Mouse (Mus musculus) olfactory bulb, adult 2 months (tissue): ENCODE results near the gene Crx. TPM values are rescaled to one million over a fixed set of nuclear protein-coding genes. Genes with fewer than 3 reads are reported as not detected.
"Not testable (repeated sequence)": the region's sequence is repeated elsewhere in the genome, so short reads cannot be mapped to it uniquely, and the experiment has no call there.

ENCODE experiments used
- H3K27ac ChIP-seq: fragments of 200-500 bp; 2 replicates; pipeline ENCODE4 v1.5.1; 2012; ENCODE audit warnings: low read depth, low read length; ENCODE audit not compliant: insufficient read depth
- H3K4me1 ChIP-seq: fragments of 200-500 bp; 2 replicates; pipeline ENCODE4 v1.6.1; 2012; ENCODE audit warnings: low read length; ENCODE audit not compliant: control insufficient read depth, insufficient read depth
- H3K4me3 ChIP-seq: fragments of 200-500 bp; 2 replicates; pipeline ENCODE4 v1.5.1; 2012; ENCODE audit warnings: mild to moderate bottlenecking, low read depth, low read length, moderate library complexity; ENCODE audit not compliant: insufficient read depth
- CTCF ChIP-seq: fragments of 200-500 bp; IDR thresholded peaks from 2 replicates; pipeline ENCODE4 v1.5.1; 2012; ENCODE audit warnings: low read depth, mild to moderate bottlenecking, low read length, moderate library complexity; ENCODE audit not compliant: insufficient read depth
- POLR2A ChIP-seq: fragments of 200-500 bp; IDR thresholded peaks from 2 replicates; pipeline ENCODE4 v1.6.1; 2012; ENCODE audit warnings: mild to moderate bottlenecking, low read depth, low read length, moderate library complexity; ENCODE audit not compliant: insufficient read depth
- WGBS: fragments of 180-500 bp; shearing (Covaris S2); methylation state at CpG from one replicate; pipeline ENCODE4 v1.1.7; 2018; 5-methylcytosine and 5-hydroxymethylcytosine counted together
- polyA plus RNA-seq: library from polyadenylated mRNA; stranded (reverse); fragments of >200 nt; gene quantifications from 2 replicates; pipeline ENCODE4 v1.2.4, GENCODE M21; 2012; ENCODE audit warnings: low replicate concordance; ENCODE audit not compliant: missing spikeins, insufficient read depth, insufficient read length

Crx gene
- polyA plus RNA-seq: not detected in 2 replicates

DNA sequence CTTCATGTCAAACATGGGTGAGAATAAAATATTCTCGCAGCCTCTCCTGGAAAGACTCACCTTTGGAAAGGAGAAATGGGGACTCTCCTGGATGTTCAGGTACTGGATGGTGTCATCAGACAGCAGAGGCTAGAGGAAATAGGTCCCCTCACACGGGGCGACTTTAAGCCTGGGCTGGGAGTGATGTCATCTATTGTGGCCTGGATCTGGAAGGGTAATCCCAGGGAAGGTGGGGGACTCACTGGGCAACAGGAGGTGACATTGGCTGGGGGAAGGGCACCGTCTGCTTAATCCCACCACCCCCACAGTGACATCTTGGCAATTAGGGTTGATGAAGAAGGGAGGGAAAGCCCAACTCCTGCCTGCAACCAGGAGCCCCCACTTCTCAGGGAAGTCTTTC, at the start of gene Crx:
TSS of gene Crx (minus strand) at position 213 of the 400 bp plus-strand sequence.
- no peak within 1 kb of the TSS for H3K27ac ChIP-seq
- 35% methylated on average over 4 of the region's 4 CpGs for WGBS
- TF ChIP-seq CTCF: no peak
- TF ChIP-seq POLR2A: no peak
- H3K4me1 ChIP-seq: no peaks in the 10 kb centered on the region
- H3K4me3 ChIP-seq: no peak within 1 kb of the TSS

DNA sequence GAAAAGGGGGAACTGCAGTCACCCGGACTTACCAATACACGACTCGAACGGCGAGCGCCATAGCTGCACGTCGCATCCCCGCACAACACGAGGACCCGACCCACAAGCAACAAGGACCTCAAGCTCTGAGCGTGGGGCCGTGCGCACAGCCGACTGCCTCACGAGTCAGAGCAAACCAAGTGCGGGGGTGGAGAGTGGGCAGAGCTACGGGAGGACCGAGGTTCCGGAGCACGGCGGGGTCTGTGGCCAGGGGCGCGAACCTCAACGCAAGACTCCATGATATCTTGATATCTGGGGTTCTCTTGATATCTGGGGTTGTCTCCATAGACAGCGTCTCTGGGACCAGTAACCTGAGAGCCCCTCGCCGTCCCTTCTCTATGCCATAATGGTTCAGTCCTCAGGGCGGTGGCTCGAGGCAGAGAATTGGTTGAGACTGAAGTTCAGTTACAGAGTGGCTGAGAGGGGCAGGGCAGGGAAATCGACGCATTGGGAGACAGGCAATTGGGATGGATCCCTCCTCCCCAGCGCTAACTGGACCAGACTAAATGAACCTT, 42.5 kb upstream of the Crx start, which contains the start of gene Selenow:
TSS of gene Selenow (minus strand) at position 183 of the 554 bp plus-strand sequence.
- Histone ChIP-seq H3K4me3 (peak within 1 kb of the TSS; percentile 75), H3K4me1 (peaks cover 15% of the 10 kb centered on the region), H3K27ac (peak within 1 kb of the TSS; percentile 94)
- TF ChIP-seq CTCF (no peak), POLR2A (peak; percentile 90)
- under 1% methylated on average over 33 of the region's 33 CpGs for WGBS

DNA sequence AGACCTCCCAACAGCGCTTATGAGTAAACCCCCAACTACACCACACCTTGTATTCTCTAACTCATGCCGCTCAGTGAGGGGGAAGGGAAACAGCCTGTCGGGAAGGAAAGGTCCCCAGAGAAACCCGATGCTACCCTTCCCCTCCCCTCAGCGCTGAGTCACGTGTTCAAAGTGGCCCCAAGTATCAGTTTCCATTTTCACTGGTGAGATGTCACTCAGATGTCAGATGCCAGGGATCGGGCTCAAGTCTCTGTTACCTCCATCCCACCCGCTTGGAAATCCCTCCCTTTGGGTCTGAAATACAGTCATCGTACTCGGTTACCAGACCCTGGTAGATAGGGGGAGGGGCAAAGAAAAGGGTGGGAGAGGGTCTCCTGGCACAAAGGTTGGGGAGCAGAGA, 42.0 kb upstream of the Crx start:
- H3K4me1 ChIP-seq: peaks cover 15% of the 10 kb centered on the region
- WGBS: under 1% methylated on average over 10 of the region's 10 CpGs
- peak overlapping the region; percentile 75 for H3K4me3 ChIP-seq
- H3K27ac ChIP-seq: peak overlapping the region; percentile 94
- TF ChIP-seq POLR2A (no peak), CTCF (no peak)

DNA sequence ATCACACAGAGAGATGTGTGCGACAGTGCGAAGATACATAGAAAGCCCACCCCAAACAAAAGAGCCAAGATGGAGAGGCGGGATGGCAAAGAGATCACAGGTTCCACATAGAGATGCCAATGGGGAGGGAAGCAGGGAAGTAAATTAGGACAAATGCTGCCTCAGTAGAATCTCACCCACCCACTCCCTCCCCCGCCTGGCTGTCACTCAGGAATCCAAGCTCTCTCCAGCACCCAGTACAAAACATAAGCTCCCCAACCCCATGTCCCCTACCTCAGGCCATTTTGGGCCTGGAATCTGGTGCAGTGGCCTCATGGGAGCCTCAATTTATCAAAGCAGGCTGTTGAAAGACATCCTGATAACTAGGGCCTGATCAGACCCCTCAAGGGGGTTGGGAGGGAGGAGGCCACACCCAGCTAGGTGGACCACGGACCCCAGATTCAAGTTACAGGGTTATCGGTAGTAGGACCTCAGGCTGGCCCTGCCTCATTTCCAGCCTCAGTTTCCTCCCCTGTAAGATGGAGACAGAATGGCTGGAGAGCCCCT, 41.0 kb upstream of the Crx start:
- TF ChIP-seq POLR2A (no peak; the same call in 1 of the 2 replicates), CTCF (no peak)
- H3K27ac ChIP-seq: no peak overlapping the region
- WGBS: 67% methylated on average over 6 of the region's 6 CpGs

DNA sequence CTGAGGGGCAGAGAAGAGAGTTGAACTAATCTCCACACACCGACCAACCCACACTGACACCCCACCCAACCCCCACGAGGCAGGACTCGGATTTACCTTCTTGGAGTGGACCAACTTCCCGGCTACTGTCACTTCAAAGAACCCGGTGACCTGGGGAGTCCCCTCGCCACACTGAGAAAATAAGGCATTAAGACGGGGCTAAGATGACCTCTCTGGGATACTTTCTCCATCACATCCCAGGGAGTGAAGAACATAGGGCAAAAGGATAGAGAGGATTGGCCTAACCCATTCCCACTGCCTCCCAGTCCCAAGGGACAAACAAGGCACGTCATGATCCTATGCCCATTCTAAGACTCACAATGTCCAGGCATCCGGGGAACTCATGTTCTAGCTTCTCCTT, 40.2 kb upstream of the Crx start:
- Histone ChIP-seq H3K4me1 (peaks cover 15% of the 10 kb centered on the region), H3K27ac (no peak overlapping the region), H3K4me3 (no peak overlapping the region)
- no peak for TF ChIP-seq POLR2A
- TF ChIP-seq CTCF: no peak
- 94% methylated on average over 9 of the region's 9 CpGs for WGBS

More for the DNA sequence above, 41.0 kb upstream of the Crx start:
- peaks cover 15% of the 10 kb centered on the region for H3K4me1 ChIP-seq
- H3K4me3 ChIP-seq: peak overlapping the region; percentile 75

DNA sequence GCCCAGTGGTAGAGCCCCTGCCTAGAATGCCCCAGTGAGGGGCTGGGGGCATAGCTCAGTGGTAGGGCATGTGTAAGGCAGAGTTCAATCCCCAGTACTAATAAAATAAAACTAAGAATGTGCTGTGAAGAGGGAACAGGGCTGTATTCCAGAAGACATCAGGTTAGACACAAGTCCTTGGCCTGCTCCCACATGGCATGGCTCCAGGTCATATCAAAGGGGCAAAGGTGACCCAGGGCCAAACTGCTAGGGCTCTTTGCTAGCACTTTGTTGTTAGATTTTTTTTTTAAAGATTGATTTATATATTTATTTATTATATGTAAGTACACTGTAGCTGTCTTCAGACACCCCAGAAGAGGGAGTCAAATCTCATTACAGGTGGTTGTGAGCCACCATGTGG, 38.6 kb upstream of the Crx start:
- Histone ChIP-seq H3K27ac (no peak overlapping the region), H3K4me1 (peaks cover 15% of the 10 kb centered on the region), H3K4me3 (no peak overlapping the region)
- TF ChIP-seq CTCF (no peak), POLR2A (no peak)

DNA sequence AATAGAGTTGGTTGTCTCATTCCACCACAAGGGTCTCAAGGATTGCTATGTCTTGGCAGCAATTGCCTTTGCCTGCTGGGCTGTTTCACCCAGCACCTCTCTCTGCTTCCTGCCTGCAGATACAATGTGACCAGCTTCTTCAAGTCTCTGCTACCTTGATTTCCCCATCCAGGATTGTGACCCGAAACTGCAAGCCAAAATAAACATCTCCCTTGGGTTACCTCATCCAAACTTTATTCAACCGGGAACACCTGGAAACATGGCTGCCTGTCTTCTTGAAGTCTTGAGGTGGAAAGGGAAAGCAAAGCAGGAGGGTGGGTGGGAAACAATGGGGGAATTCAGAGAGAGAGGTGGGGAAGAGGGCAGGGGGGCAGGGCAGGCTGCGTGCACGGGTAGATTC, 37.2 kb upstream of the Crx start:
- WGBS: 72% methylated on average over 4 of the region's 4 CpGs
- Histone ChIP-seq H3K4me1 (peaks cover 15% of the 10 kb centered on the region), H3K4me3 (no peak overlapping the region), H3K27ac (no peak overlapping the region)
- TF ChIP-seq CTCF (no peak), POLR2A (no peak)

DNA sequence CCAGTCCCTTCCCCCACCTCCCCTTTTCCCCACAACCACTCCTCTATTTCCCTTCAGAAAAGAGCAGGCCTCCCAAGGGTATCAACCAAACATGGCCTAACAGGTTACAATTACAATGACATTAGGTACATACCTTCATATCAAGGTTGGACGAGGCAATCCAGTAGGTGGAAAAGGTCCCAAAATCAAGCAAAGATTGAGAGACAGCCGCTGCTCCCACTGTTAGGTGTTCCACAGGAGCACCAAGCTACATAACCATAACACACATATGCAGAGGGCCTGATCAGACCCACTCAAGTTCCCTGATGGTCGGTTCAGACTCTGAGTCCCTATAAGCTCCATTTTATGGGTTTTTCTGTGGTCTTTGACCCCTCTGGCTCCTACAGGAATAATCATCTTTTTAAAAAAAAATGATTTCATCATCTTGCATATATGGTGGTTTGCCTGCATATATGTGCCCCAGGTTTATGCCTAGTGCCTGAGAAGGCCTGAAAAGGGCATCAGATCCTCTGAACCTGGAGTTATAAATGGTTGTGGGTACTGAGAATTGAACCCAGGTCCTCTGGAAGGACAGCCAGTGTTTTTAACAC, 36.5 kb upstream of the Crx start:
- WGBS: 81% methylated on average over 3 of the region's 3 CpGs
- Histone ChIP-seq H3K27ac (no peak overlapping the region), H3K4me1 (peaks cover 15% of the 10 kb centered on the region), H3K4me3 (no peak overlapping the region)
- TF ChIP-seq POLR2A: no peak
- TF ChIP-seq CTCF: no peak

DNA sequence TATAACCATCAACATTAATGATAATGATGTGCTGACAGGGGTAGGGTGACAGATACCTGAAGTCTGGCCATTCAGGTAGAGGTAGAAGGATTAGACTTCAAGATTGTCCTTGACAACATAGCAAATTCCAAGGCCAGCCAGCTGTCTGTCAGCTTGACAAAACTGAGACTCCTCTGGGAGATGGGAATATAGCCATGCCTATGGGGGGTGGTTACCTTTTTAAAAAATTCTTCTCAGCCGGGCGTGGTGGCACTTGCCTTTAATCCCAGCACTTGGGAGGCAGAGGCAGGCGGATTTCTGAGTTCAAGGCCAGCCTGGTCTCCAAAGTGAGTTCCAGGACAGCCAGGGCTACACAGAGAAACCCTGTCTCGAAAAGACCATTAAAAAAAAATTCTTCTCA, 35.9 kb upstream of the Crx start:
- H3K4me3 ChIP-seq, H3K27ac ChIP-seq: not testable (repeated sequence)
- 90% methylated on average over 4 of the region's 4 CpGs for WGBS
- H3K4me1 ChIP-seq: peaks cover 12% of the 10 kb centered on the region

DNA sequence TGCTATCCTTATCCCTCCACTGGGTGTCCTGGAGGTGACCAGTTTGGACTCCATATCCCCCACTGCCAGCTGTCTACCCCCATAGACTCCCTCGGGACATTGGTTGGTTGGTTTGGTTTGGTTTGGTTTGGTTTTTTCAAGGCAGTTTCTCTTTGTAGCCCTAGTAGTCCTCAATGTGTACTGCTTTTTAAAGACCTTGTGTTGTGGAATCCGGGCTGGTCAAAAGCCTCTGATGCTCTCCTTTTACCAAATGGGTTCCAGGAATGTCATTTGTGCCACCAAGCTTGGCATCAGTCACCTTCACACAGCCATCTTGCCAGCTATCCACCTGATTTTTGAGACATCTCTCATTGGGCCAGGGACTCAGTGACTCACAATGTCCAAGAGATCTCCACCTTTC, 35.0 kb upstream of the Crx start:
- Histone ChIP-seq H3K4me3 (no peak overlapping the region), H3K4me1 (peaks cover 2% of the 10 kb centered on the region; the same call in 1 of the 2 replicates), H3K27ac (no peak overlapping the region)
- TF ChIP-seq POLR2A (no peak), CTCF (no peak)
- 81% methylated on average over 2 of the region's 2 CpGs for WGBS
